Mouse (Mus musculus): ENCODE results near the gene Tpo. TPM values are rescaled to one million over a fixed set of nuclear protein-coding genes. Genes with fewer than 3 reads are reported as not detected.

Tpo gene
- polyA plus RNA-seq (2014; fragmentation: Nextera tagmentation; extraction: Ambion mirVana) = not detected in 2 replicates

- 80% methylated on average over 4 of the region's 4 CpGs for WGBS (ENCODE audit: insufficient replicate concordance)
- no peaks in the 10 kb centered on the region for H3K4me1 ChIP-seq (ENCODE audit: control insufficient read depth, insufficient read depth, low read length)
- ATAC-seq (replicated peaks; ENCODE audit: insufficient number of reproducible peaks, low FRiP score, low TSS enrichment) = no peak
These were observed at the start of gene Tpo for GRCm38 (mm10) chr12:30132524-30132923. Gene Tpo, minus strand, starts transcription at chr12:30132624.

GRCm38 (mm10) chr12:30181721-30182120 lies 49.3 kb upstream of the Tpo start:
- Histone ChIP-seq H3K27me3 (ENCODE audit: control insufficient read depth, insufficient read depth, low read length) (no peaks in the 10 kb centered on the region), H3K4me1 (ENCODE audit: control insufficient read depth, insufficient read depth, low read length) (no peaks in the 10 kb centered on the region), H3K4me3 (ENCODE audit: low read depth, low read length) (no peak overlapping the region), H3K4me2 (no peak overlapping the region), H3K27ac (ENCODE audit: low read depth, low read length) (no peak overlapping the region), H3K36me3 (ENCODE audit: control insufficient read depth, insufficient read depth, low read length) (no peaks in the 10 kb centered on the region), H3K9ac (ENCODE audit: low read depth, low read length) (no peak overlapping the region), H3K9me3 (replicated peaks; ENCODE audit: control insufficient read depth, low read length) (no peaks in the 10 kb centered on the region)
- 76% methylated on average over 3 of the region's 3 CpGs for WGBS (ENCODE audit: insufficient replicate concordance)
- no peak for ATAC-seq (replicated peaks; ENCODE audit: insufficient number of reproducible peaks, low FRiP score, low TSS enrichment)

More at GRCm38 (mm10) chr12:30132524-30132923, at the start of gene Tpo:
- no peaks in the 10 kb centered on the region for H3K27me3 ChIP-seq (ENCODE audit: control insufficient read depth, insufficient read depth, low read length)
- H3K4me2 ChIP-seq = no peak within 1 kb of the TSS
- no peak within 1 kb of the TSS for H3K4me3 ChIP-seq (ENCODE audit: low read depth, low read length)
- H3K27ac ChIP-seq (ENCODE audit: low read depth, low read length) = no peak within 1 kb of the TSS
- no peak within 1 kb of the TSS for H3K9ac ChIP-seq (ENCODE audit: low read depth, low read length)
- H3K36me3 ChIP-seq (ENCODE audit: control insufficient read depth, insufficient read depth, low read length) = no peaks in the 10 kb centered on the region
- H3K9me3 ChIP-seq (replicated peaks; ENCODE audit: control insufficient read depth, low read length) = no peaks in the 10 kb centered on the region

- Histone ChIP-seq H3K9ac (ENCODE audit: low read depth, low read length) (no peak overlapping the region), H3K4me3 (ENCODE audit: low read depth, low read length) (no peak overlapping the region), H3K27ac (ENCODE audit: low read depth, low read length) (no peak overlapping the region), H3K4me1 (ENCODE audit: control insufficient read depth, insufficient read depth, low read length) (no peaks in the 10 kb centered on the region), H3K9me3 (replicated peaks; ENCODE audit: control insufficient read depth, low read length) (no peaks in the 10 kb centered on the region), H3K36me3 (ENCODE audit: control insufficient read depth, insufficient read depth, low read length) (no peaks in the 10 kb centered on the region), H3K27me3 (ENCODE audit: control insufficient read depth, insufficient read depth, low read length) (no peaks in the 10 kb centered on the region), H3K4me2 (no peak overlapping the region)
- 70% methylated on average over 1 of the region's 1 CpGs for WGBS (ENCODE audit: insufficient replicate concordance)
- ATAC-seq (replicated peaks; ENCODE audit: insufficient number of reproducible peaks, low FRiP score, low TSS enrichment) = no peak
These were observed 47.2 kb upstream of the Tpo start for GRCm38 (mm10) chr12:30179623-30180022.

GRCm38 (mm10) chr12:30177966-30178365 lies 45.5 kb upstream of the Tpo start:
- no peak overlapping the region for H3K4me2 ChIP-seq
- no peaks in the 10 kb centered on the region for H3K36me3 ChIP-seq (ENCODE audit: control insufficient read depth, insufficient read depth, low read length)
- H3K9me3 ChIP-seq (replicated peaks; ENCODE audit: control insufficient read depth, low read length) = no peaks in the 10 kb centered on the region
- no peak overlapping the region for H3K27ac ChIP-seq (ENCODE audit: low read depth, low read length)
- H3K27me3 ChIP-seq (ENCODE audit: control insufficient read depth, insufficient read depth, low read length) = no peaks in the 10 kb centered on the region
- H3K9ac ChIP-seq (ENCODE audit: low read depth, low read length) = no peak overlapping the region
- no peaks in the 10 kb centered on the region for H3K4me1 ChIP-seq (ENCODE audit: control insufficient read depth, insufficient read depth, low read length)
- H3K4me3 ChIP-seq (ENCODE audit: low read depth, low read length) = no peak overlapping the region
- ATAC-seq (replicated peaks; ENCODE audit: insufficient number of reproducible peaks, low FRiP score, low TSS enrichment) = no peak
- WGBS (ENCODE audit: insufficient replicate concordance) = 78% methylated on average over 6 of the region's 6 CpGs

- H3K4me1 ChIP-seq (ENCODE audit: control insufficient read depth, insufficient read depth, low read length) = no peaks in the 10 kb centered on the region
- WGBS (ENCODE audit: insufficient replicate concordance) = 78% methylated on average over 2 of the region's 2 CpGs
- no peak overlapping the region for H3K4me3 ChIP-seq (ENCODE audit: low read depth, low read length)
- no peak overlapping the region for H3K9ac ChIP-seq (ENCODE audit: low read depth, low read length)
- no peaks in the 10 kb centered on the region for H3K9me3 ChIP-seq (replicated peaks; ENCODE audit: control insufficient read depth, low read length)
- H3K27ac ChIP-seq (ENCODE audit: low read depth, low read length) = no peak overlapping the region
- no peaks in the 10 kb centered on the region for H3K36me3 ChIP-seq (ENCODE audit: control insufficient read depth, insufficient read depth, low read length)
- H3K27me3 ChIP-seq (ENCODE audit: control insufficient read depth, insufficient read depth, low read length) = no peaks in the 10 kb centered on the region
- no peak overlapping the region for H3K4me2 ChIP-seq
- ATAC-seq (replicated peaks; ENCODE audit: insufficient number of reproducible peaks, low FRiP score, low TSS enrichment) = no peak
These were observed 45.1 kb upstream of the Tpo start for GRCm38 (mm10) chr12:30177529-30177928.

GRCm38 (mm10) chr12:30168491-30168890 lies 36.1 kb upstream of the Tpo start:
- H3K4me3 ChIP-seq (ENCODE audit: low read depth, low read length) = no peak overlapping the region
- H3K36me3 ChIP-seq (ENCODE audit: control insufficient read depth, insufficient read depth, low read length) = no peaks in the 10 kb centered on the region
- ATAC-seq (replicated peaks; ENCODE audit: insufficient number of reproducible peaks, low FRiP score, low TSS enrichment) = no peak
- H3K4me2 ChIP-seq = no peak overlapping the region
- H3K9ac ChIP-seq (ENCODE audit: low read depth, low read length) = no peak overlapping the region
- no peaks in the 10 kb centered on the region for H3K27me3 ChIP-seq (ENCODE audit: control insufficient read depth, insufficient read depth, low read length)
- WGBS (ENCODE audit: insufficient replicate concordance) = 77% methylated on average over 3 of the region's 3 CpGs
- no peaks in the 10 kb centered on the region for H3K4me1 ChIP-seq (ENCODE audit: control insufficient read depth, insufficient read depth, low read length)
- H3K27ac ChIP-seq (ENCODE audit: low read depth, low read length) = no peak overlapping the region
- H3K9me3 ChIP-seq (replicated peaks; ENCODE audit: control insufficient read depth, low read length) = no peaks in the 10 kb centered on the region

- Histone ChIP-seq H3K27ac (ENCODE audit: low read depth, low read length) (no peak overlapping the region), H3K36me3 (ENCODE audit: control insufficient read depth, insufficient read depth, low read length) (no peaks in the 10 kb centered on the region), H3K4me1 (ENCODE audit: control insufficient read depth, insufficient read depth, low read length) (no peaks in the 10 kb centered on the region; the same call in 1 of the 2 replicates), H3K9me3 (replicated peaks; ENCODE audit: control insufficient read depth, low read length) (no peaks in the 10 kb centered on the region), H3K4me3 (ENCODE audit: low read depth, low read length) (no peak overlapping the region), H3K27me3 (ENCODE audit: control insufficient read depth, insufficient read depth, low read length) (no peaks in the 10 kb centered on the region), H3K4me2 (no peak overlapping the region), H3K9ac (ENCODE audit: low read depth, low read length) (no peak overlapping the region)
- ATAC-seq (replicated peaks; ENCODE audit: insufficient number of reproducible peaks, low FRiP score, low TSS enrichment) = no peak
- WGBS (ENCODE audit: insufficient replicate concordance) = 72% methylated on average over 5 of the region's 5 CpGs
These were observed 32.1 kb upstream of the Tpo start for GRCm38 (mm10) chr12:30164538-30164937.

- no peak overlapping the region for H3K4me3 ChIP-seq (ENCODE audit: low read depth, low read length)
- no peaks in the 10 kb centered on the region for H3K36me3 ChIP-seq (ENCODE audit: control insufficient read depth, insufficient read depth, low read length)
- no peak overlapping the region for H3K4me2 ChIP-seq
- no peaks in the 10 kb centered on the region; the same call in 1 of the 2 replicates for H3K4me1 ChIP-seq (ENCODE audit: control insufficient read depth, insufficient read depth, low read length)
- no peaks in the 10 kb centered on the region for H3K9me3 ChIP-seq (replicated peaks; ENCODE audit: control insufficient read depth, low read length)
- no peak for ATAC-seq (replicated peaks; ENCODE audit: insufficient number of reproducible peaks, low FRiP score, low TSS enrichment)
- 83% methylated on average over 6 of the region's 6 CpGs for WGBS (ENCODE audit: insufficient replicate concordance)
- no peaks in the 10 kb centered on the region for H3K27me3 ChIP-seq (ENCODE audit: control insufficient read depth, insufficient read depth, low read length)
- H3K9ac ChIP-seq (ENCODE audit: low read depth, low read length) = no peak overlapping the region
- H3K27ac ChIP-seq (ENCODE audit: low read depth, low read length) = no peak overlapping the region
These were observed 31.6 kb upstream of the Tpo start for GRCm38 (mm10) chr12:30164005-30164404.

- no peak overlapping the region for H3K27ac ChIP-seq (ENCODE audit: low read depth, low read length)
- no peak overlapping the region for H3K4me3 ChIP-seq (ENCODE audit: low read depth, low read length)
- H3K9ac ChIP-seq (ENCODE audit: low read depth, low read length) = no peak overlapping the region
- no peaks in the 10 kb centered on the region for H3K9me3 ChIP-seq (replicated peaks; ENCODE audit: control insufficient read depth, low read length)
- no peaks in the 10 kb centered on the region; the same call in 1 of the 2 replicates for H3K4me1 ChIP-seq (ENCODE audit: control insufficient read depth, insufficient read depth, low read length)
- 76% methylated on average over 5 of the region's 5 CpGs for WGBS (ENCODE audit: insufficient replicate concordance)
- ATAC-seq (replicated peaks; ENCODE audit: insufficient number of reproducible peaks, low FRiP score, low TSS enrichment) = no peak
- no peak overlapping the region for H3K4me2 ChIP-seq
- no peaks in the 10 kb centered on the region for H3K36me3 ChIP-seq (ENCODE audit: control insufficient read depth, insufficient read depth, low read length)
- H3K27me3 ChIP-seq (ENCODE audit: control insufficient read depth, insufficient read depth, low read length) = no peaks in the 10 kb centered on the region
These were observed 29.4 kb upstream of the Tpo start for GRCm38 (mm10) chr12:30161731-30162406.

Data from heart, embryonic 11.5 days (tissue).